Mouse (Mus musculus) MEL (cell line): ENCODE data around the gene Tspan32. TPM values are rescaled to one million over a fixed set of nuclear protein-coding genes. Genes with fewer than 3 reads are reported as not detected.
A peak's percentile ranks its signal among the peaks of the same experiment; 100 is the strongest.

ENCODE experiments used
- DNase-seq: peaks from one replicate; pipeline ENCODE4 v3.0.0; 2011; ENCODE audit warnings: low read depth, low spot score
- H3K27ac ChIP-seq: 2 replicates; pipeline ENCODE4 v1.5.1; 2012; ENCODE audit warnings: low read depth, mild to moderate bottlenecking, control low read depth, low read length, moderate library complexity; ENCODE audit not compliant: control insufficient read depth
- H3K27me3 ChIP-seq, 2 experiments: fragments of 150-350 bp in 1 of 2; sonication (generic) in 1 of 2; 2 replicates each; pipeline ENCODE4 v1.6.1; 2012; ENCODE audit warnings: low read length in 2 of 2, mild to moderate bottlenecking in 2 of 2, improper control_type of control experiment in 1 of 2, moderate library complexity in 1 of 2; ENCODE audit not compliant: insufficient read depth in 2 of 2, control insufficient read depth in 1 of 2
- H3K36me3 ChIP-seq, 2 experiments: 2 replicates each; pipeline ENCODE4 v1.6.1; 2012 to 2014; ENCODE audit warnings: low read length in 2 of 2, improper control_type of control experiment in 1 of 2, inconsistent platforms in 1 of 2, mild to moderate bottlenecking in 1 of 2; ENCODE audit not compliant: insufficient read depth in 2 of 2, control insufficient read depth in 1 of 2
- H3K4me1 ChIP-seq, 2 experiments: fragments of 150-350 bp in 1 of 2; sonication (generic) in 1 of 2; 2 replicates each; pipeline ENCODE4 v1.6.1; 2012; ENCODE audit warnings: low read length in 2 of 2, improper control_type of control experiment in 1 of 2, mild to moderate bottlenecking in 1 of 2; ENCODE audit not compliant: insufficient read depth in 2 of 2, control insufficient read depth in 1 of 2
- H3K4me3 ChIP-seq, 2 experiments: fragments of 150-350 bp in 1 of 2; sonication (generic) in 1 of 2; 2 replicates each; pipeline ENCODE4 v1.5.1; 2012; ENCODE audit warnings: low read depth in 2 of 2, low read length in 2 of 2, mild to moderate bottlenecking in 2 of 2, moderate library complexity in 2 of 2, control low read depth in 1 of 2, improper control_type of control experiment in 1 of 2; ENCODE audit not compliant: control insufficient read depth in 1 of 2, insufficient read depth in 1 of 2
- H3K79me2 ChIP-seq: 2 replicates; pipeline ENCODE4 v1.6.1; 2012; ENCODE audit warnings: mild to moderate bottlenecking, low read length, moderate library complexity; ENCODE audit not compliant: control insufficient read depth, poor library complexity, insufficient read depth
- H3K9ac ChIP-seq: 2 replicates; pipeline ENCODE4 v1.6.1; 2012; ENCODE audit warnings: low read depth, mild to moderate bottlenecking, control low read depth, low read length, moderate library complexity; ENCODE audit not compliant: control insufficient read depth, poor library complexity, severe bottlenecking
- H3K9me3 ChIP-seq: fragments of 150-350 bp; sonication (generic); replicated peaks from 2 replicates; pipeline ENCODE4 v1.6.1; 2012; ENCODE audit warnings: mild to moderate bottlenecking, low read length, improper control_type of control experiment, moderate library complexity; ENCODE audit not compliant: insufficient read depth
- ELF1 ChIP-seq: IDR thresholded peaks from 2 replicates; pipeline ENCODE4 v1.6.1; 2014; ENCODE audit warnings: low read depth, mild to moderate bottlenecking, inconsistent platforms, low read length, improper control_type of control experiment, moderate library complexity
- EP300 ChIP-seq, 2 experiments: IDR thresholded peaks; 2 replicates each; pipeline ENCODE4 v1.6.1; 2011; ENCODE audit warnings: improper control_type of control experiment in 2 of 2, low read length in 2 of 2, low read depth in 1 of 2, mild to moderate bottlenecking in 1 of 2
- ETS1 ChIP-seq: IDR thresholded peaks from 2 replicates; pipeline ENCODE4 v1.6.1; 2012; ENCODE audit warnings: low read depth, mild to moderate bottlenecking, inconsistent platforms, low read length, improper control_type of control experiment, moderate library complexity
- GABPA ChIP-seq: IDR thresholded peaks from 2 replicates; pipeline ENCODE4 v1.6.1; 2012; ENCODE audit warnings: low read depth, mild to moderate bottlenecking, inconsistent platforms, low read length, improper control_type of control experiment, moderate library complexity
- GATA1 ChIP-seq: IDR thresholded peaks from 2 replicates; pipeline ENCODE4 v1.6.1; 2011; ENCODE audit warnings: low read depth, low read length, improper control_type of control experiment
- KAT2A ChIP-seq: conservative IDR thresholded peaks from 2 replicates; pipeline ENCODE4 v1.6.1; 2012; ENCODE audit warnings: low read depth, low read length, improper control_type of control experiment, inconsistent platforms
- MAFK ChIP-seq: IDR thresholded peaks from 2 replicates; pipeline ENCODE4 v1.6.1; 2011; ENCODE audit warnings: low read depth, mild to moderate bottlenecking, low read length, improper control_type of control experiment, borderline replicate concordance
- MAZ ChIP-seq: IDR thresholded peaks from 2 replicates; pipeline ENCODE4 v1.6.1; 2012; ENCODE audit warnings: low read depth, mild to moderate bottlenecking, inconsistent platforms, low read length, improper control_type of control experiment
- MYC ChIP-seq: IDR thresholded peaks from 2 replicates; pipeline ENCODE4 v1.6.1; 2011; ENCODE audit warnings: low read depth, mild to moderate bottlenecking, low read length, improper control_type of control experiment, moderate library complexity
- POLR2A ChIP-seq, 2 experiments: IDR thresholded peaks; 2 replicates each; pipeline ENCODE4 v1.6.1; 2011 to 2012; ENCODE audit warnings: low read length in 2 of 2, mild to moderate bottlenecking in 2 of 2, control low read depth in 1 of 2, improper control_type of control experiment in 1 of 2, low read depth in 1 of 2, moderate library complexity in 1 of 2; ENCODE audit not compliant: control insufficient read depth in 1 of 2, insufficient read depth in 1 of 2, poor library complexity in 1 of 2
- POLR2AphosphoS2 ChIP-seq: IDR thresholded peaks from 2 replicates; pipeline ENCODE4 v1.6.1; 2011; ENCODE audit warnings: low read length, improper control_type of control experiment
- RCOR1 ChIP-seq: IDR thresholded peaks from 2 replicates; pipeline ENCODE4 v1.6.1; 2012; ENCODE audit warnings: low read depth, mild to moderate bottlenecking, inconsistent platforms, low read length, improper control_type of control experiment
- SIN3A ChIP-seq: IDR thresholded peaks from 2 replicates; pipeline ENCODE4 v1.6.1; 2012; ENCODE audit warnings: low read length, improper control_type of control experiment, inconsistent platforms
- SMC3 ChIP-seq: IDR thresholded peaks from 2 replicates; pipeline ENCODE4 v1.6.1; 2011; ENCODE audit warnings: low read depth, low read length, improper control_type of control experiment
- TBP ChIP-seq: IDR thresholded peaks from 2 replicates; pipeline ENCODE4 v1.8.0; 2011; ENCODE audit warnings: low read depth, low read length, improper control_type of control experiment
- TCF12 ChIP-seq: IDR thresholded peaks from 2 replicates; pipeline ENCODE4 v1.6.1; 2014; ENCODE audit warnings: low read depth, mild to moderate bottlenecking, inconsistent platforms, low read length, improper control_type of control experiment, moderate library complexity
- ZKSCAN1 ChIP-seq: IDR thresholded peaks from 2 replicates; pipeline ENCODE4 v1.6.1; 2012; ENCODE audit warnings: low read depth, mild to moderate bottlenecking, inconsistent platforms, low read length, improper control_type of control experiment, moderate library complexity
- ZMIZ1 ChIP-seq: IDR thresholded peaks from 2 replicates; pipeline ENCODE4 v1.6.1; 2012; ENCODE audit warnings: low read depth, mild to moderate bottlenecking, inconsistent platforms, low read length, improper control_type of control experiment, moderate library complexity
- polyA plus RNA-seq, 2 experiments: library from polyadenylated mRNA; stranded (reverse) in 1 of 2; unstranded in 1 of 2; fragments of >175 nt in 1 of 2; fragments of >200 nt in 1 of 2; gene quantifications; 2 replicates each; pipeline versions ENCODE4 v1.2.1 to v1.2.4; 2012; ENCODE audit warnings: low replicate concordance in 2 of 2, low read depth in 1 of 2; ENCODE audit not compliant: insufficient read length in 2 of 2, insufficient read depth in 1 of 2, missing spikeins in 1 of 2
- total RNA-seq: library from RNA; depleted of rRNA; stranded (reverse); fragments of 300-350 nt; gene quantifications from 2 replicates; pipeline ENCODE4 v1.2.3, GENCODE M21; 2012

Gene Tspan32
- total and polyA plus RNA-seq, 3 experiments = 53.5 to 212 (median 205) TPM

DNA sequence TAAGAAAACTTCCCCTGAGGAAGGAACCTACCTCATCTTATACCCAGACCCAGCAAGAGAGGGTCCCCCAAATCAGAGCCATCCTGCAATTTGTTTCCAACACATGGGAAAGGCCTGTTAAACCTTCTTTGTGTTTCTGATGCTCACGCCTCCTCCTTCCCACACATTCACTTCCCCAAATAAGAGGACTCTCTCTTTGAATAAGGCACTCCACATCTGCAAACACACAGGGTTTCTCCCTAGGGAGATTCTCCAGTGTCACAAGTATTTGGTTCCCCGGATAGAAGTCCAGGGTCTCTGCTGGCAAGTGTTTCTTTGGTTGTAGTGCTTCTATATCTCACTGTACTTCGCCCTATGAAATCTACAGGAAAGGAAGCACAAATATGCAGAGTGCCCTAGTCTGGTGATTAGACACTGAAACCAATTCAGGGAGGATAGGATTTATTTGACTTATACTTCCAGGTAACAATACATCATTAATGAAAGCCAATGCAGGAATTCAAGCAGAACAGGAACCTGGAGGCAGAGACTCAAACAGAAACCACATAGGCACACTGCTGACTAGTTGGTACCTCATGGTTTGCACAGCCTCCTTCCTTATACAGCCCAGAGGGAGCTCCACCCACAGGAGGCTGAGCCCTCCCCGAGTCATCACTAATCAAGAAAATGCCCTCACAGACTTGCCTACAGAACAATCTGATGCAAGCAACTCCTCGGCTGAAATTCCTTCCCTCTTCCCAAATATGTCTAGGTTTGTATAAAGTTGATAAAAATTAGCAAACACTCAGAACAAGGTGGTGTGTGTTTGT lies 16.7 kb downstream of the Tspan32 start (continued):
- TF ChIP-seq TBP = peak; percentile 38; the same call in 1 of the 2 replicates
- peak in 1 of 2 experiments; percentile 49; a peak in 2 of 4 replicates for TF ChIP-seq POLR2A (IDR thresholded peaks at IDR 0.05; ENCODE audit: control insufficient read depth in 1 of 2, insufficient read depth in 1 of 2, low read depth in 1 of 2, low read length in 2 of 2, poor library complexity in 1 of 2)
- TF ChIP-seq ELF1 = no peak; the same call in 1 of the 2 replicates
- no peak for TF ChIP-seq TCF12

GRCm38 (mm10) chr7:143023499-143023898 lies 18.7 kb downstream of the Tspan32 start:
- Histone ChIP-seq H3K27me3 (no peaks in the 10 kb centered on the region), H3K4me1 (peaks cover 22 to 39% of the 10 kb centered on the region in 2 experiments), H3K27ac (peak overlapping the region; percentile 94), H3K4me3 (no peak overlapping the region), H3K9ac (peak overlapping the region; percentile 41; the same call in 1 of the 2 replicates), H3K79me2 (no peaks in the 10 kb centered on the region), H3K36me3 (peaks cover 4 to 46% of the 10 kb centered on the region in 2 experiments; a peak in 3 of 4 replicates), H3K9me3 (no peaks in the 10 kb centered on the region)
- TF ChIP-seq GATA1 = peak; percentile 62
- TF ChIP-seq ZKSCAN1 = no peak
- no peak for TF ChIP-seq MAFK
- peak; percentile 97 for TF ChIP-seq ETS1
- TF ChIP-seq TBP = 0 out of 2 replicates have a peak, but pooled peaks have one; percentile 12
- TF ChIP-seq EP300 (IDR thresholded peaks at IDR 0.05; ENCODE audit: low read depth in 1 of 2, low read length in 2 of 2) = peak; percentile 62 to 88
- peak; percentile 71 for TF ChIP-seq MAZ
- peak; percentile 60; the same call in 1 of the 2 replicates for TF ChIP-seq TCF12
- TF ChIP-seq SIN3A = peak; percentile 55; the same call in 1 of the 2 replicates
- peak; percentile 47; the same call in 1 of the 2 replicates for TF ChIP-seq KAT2A
- peak; percentile 47; the same call in 1 of the 2 replicates for TF ChIP-seq POLR2AphosphoS2
- TF ChIP-seq ELF1 = no peak
- DNase-seq = peak; percentile 89

DNA sequence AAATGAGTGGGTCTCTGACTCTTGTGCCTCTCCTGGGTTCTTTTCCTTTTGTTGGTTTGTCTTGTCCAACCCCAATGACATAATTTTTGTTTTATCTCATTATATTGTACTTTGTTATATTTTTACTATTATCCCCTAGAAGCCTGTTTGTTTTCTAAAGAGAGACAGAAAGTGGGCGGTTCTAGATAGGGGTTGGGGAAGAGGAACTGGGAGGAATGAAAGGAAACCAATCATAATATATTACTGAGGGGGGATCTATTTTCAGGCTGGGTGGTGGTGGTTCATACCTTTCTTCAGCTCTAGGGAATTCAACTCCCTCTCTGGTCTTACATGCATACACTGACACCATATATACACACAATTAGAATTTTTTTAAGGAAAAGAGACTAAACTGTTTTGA lies 19.4 kb downstream of the Tspan32 start:
- H3K27ac ChIP-seq = peak overlapping the region; percentile 94
- DNase-seq = peak; percentile 66
- H3K36me3 ChIP-seq = peaks cover 0 to 46% of the 10 kb centered on the region in 2 experiments; a peak in 3 of 4 replicates
- no peaks in the 10 kb centered on the region for H3K79me2 ChIP-seq
- H3K4me3 ChIP-seq = no peak overlapping the region
- no peaks in the 10 kb centered on the region for H3K9me3 ChIP-seq
- TF ChIP-seq SIN3A (peak; percentile 42; the same call in 1 of the 2 replicates), ETS1 (peak; percentile 30; the same call in 1 of the 2 replicates), GABPA (no peak), ZMIZ1 (no peak), RCOR1 (no peak), MYC (no peak), SMC3 (no peak)
- peaks cover 22 to 39% of the 10 kb centered on the region in 2 experiments for H3K4me1 ChIP-seq
- H3K27me3 ChIP-seq = no peaks in the 10 kb centered on the region
- peak overlapping the region; percentile 41 for H3K9ac ChIP-seq
